Mouse (Mus musculus) large intestine, adult 2 months (tissue): ENCODE data around the gene Igll1. TPM values are rescaled to one million over a fixed set of nuclear protein-coding genes. Genes with fewer than 3 reads are reported as not detected.
A peak's percentile ranks its signal among the peaks of the same experiment; 100 is the strongest.

Source experiments
- DNase-seq: peaks from one replicate; pipeline ENCODE4 v3.0.0-alpha.2; 2012; ENCODE audit warnings: low read depth, low spot score
- WGBS: fragments of 180-500 bp; shearing (Covaris S2); methylation state at CpG from one replicate; pipeline ENCODE4 v1.1.7; 2018; 5-methylcytosine and 5-hydroxymethylcytosine counted together
- polyA plus RNA-seq: library from polyadenylated mRNA; depleted of rRNA; stranded (reverse); fragments of >200 nt; gene quantifications from 2 replicates; pipeline ENCODE4 v1.2.3, GENCODE M21; 2012; rRNA removed

Igll1 gene
- polyA plus RNA-seq, result not detected in 2 replicates

DNA sequence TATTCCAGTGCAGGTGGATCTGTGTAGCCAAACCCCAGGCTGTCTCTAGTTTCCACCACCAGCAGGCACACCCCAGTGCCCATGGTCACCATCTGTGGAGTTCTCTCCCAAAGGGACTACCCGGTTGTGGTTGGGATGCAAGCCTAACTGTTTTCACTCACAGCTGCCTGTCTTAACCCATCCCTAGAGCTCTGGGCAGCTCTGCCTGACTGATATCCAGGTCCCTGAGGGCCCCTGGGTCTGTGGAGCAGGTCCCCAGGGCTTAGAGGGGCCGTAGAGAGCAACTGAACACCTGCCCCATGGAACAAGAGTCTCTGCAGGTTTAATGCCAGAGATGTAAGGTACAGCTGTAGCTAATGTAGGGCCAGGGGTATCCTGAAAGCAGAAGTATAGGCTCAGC is at the start of gene Igll1:
TSS of gene Igll1 (minus strand) at position 8 of the 400 bp plus-strand sequence.
- DNase-seq, result no peak
- WGBS, result 68% methylated on average over 2 of the region's 2 CpGs

DNA sequence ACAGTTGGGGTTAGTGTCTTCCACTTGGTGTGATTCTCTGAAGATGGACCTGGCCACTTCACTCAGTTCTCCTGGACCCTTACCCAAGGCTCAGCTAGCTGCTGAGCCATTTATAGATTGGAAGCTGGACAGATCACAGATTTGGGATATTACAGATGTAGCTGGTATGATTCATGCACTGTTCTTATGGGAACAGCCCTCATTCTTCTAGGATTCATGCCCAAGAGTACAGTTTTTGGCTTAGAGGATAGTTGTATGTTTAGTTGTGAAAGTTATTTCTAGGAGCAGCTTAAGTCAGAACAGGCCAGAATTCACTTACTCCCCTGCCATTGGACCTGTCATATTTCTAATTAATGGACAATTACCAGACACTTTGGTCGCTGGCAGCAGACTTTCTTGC is 49.7 kb upstream of the Igll1 start:
- 87% methylated on average over 1 of the region's 1 CpGs for WGBS
- no peak for DNase-seq

DNA sequence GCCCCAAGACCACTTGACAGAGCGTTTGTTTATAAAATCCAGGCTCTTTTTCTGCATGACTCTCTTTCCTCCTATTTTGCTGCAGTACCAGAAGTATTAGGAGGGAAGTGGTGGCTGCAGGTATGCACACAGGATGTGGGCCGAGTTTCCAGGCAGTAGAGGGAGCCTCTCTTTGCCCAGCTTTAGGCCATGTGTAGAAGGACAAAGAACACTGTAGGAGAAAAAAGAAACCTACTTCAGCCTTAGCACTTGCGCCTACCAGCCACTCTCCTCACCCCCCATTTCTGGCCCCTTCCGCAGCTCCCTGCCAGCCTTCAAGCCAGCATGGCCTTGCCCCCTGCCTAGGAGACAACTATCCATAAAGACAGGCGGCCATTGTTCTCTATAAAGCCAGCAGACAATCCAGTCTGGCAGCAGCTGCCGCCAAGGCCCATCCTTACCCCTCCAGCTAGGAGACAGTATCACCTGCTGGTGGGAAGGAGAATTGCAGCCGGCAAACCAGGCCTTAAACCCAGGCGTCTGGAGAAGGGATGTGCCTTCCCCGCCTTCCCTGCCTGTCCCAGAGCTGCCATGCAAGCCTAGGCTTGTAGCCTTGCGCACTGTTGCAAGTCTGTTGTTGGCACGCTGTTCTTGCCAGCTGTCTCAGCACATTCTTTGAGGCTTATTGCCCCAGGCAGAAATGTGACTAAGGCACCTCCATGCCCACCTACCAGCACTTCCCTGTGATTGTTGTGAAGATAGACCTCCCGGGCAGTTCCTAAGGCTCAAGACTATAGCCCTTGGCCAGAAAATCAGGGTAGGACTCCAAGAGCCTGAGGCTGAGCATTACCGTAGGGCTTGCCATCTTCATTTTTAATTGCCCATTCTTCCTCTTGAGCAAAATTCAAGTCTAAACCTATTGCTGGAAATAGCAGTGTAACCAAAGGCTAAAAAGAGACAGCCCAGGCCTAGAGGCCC is 48.1 kb upstream of the Igll1 start:
- peak; percentile 43 for DNase-seq
- WGBS, result 46% methylated on average over 13 of the region's 13 CpGs

- 58% methylated on average over 6 of the region's 6 CpGs for WGBS
- no peak for DNase-seq
Measured at GRCm38 (mm10) chr16:16907799-16908198, 44.0 kb upstream of the Igll1 start.

DNA sequence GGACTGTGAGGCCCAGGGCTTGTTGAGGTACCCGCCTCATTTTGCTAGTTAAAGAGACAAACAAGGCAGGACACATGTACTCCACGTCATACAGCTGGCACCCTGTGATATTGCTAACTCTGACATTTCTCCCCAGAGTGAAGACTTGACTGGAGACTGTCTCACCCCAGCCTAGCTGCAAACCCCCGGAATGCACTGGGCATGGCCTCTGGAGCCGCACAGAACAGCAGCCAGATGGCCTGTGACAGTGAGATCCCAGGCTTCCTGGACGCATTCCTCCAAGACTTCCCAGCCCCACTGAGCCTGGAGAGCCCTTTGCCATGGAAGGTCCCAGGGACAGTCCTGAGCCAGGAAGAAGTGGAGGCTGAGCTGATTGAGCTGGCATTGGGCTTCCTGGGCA is 39.4 kb upstream of the Igll1 start:
- 81% methylated on average over 5 of the region's 5 CpGs for WGBS
- DNase-seq, result no peak

DNA sequence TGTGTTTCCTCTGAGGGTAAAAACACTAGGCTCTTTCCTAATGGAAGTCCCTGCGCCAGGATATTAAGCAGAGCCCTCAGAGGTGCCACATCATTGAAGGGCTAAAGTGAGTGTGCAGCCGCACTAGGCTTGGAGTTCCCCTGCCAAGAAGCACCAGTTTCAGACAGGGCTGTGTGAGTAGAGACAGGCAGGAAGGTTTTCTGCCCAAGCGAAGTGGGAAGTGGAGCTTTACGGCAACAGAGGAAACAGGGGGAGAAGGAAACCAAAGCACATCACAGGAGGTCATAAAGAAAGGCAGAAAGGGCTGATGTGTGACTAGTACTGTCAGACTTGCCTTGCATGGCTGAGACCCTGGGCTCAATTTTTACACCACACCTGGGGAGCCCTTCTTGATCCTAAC is 38.5 kb upstream of the Igll1 start:
- DNase-seq, result no peak

GRCm38 (mm10) chr16:16897056-16897584 is 33.3 kb upstream of the Igll1 start:
- no peak for DNase-seq
- WGBS, result 28% methylated on average over 10 of the region's 10 CpGs

More for the DNA sequence above, 38.5 kb upstream of the Igll1 start:
- WGBS, result 79% methylated on average over 4 of the region's 4 CpGs

GRCm38 (mm10) chr16:16896382-16897055 is 32.7 kb upstream of the Igll1 start, which contains the start of gene Ppm1f:
Gene Ppm1f (plus strand): TSS chr16:16896469.
- peak; percentile 75 for DNase-seq
- WGBS, result under 1% methylated on average over 29 of the region's 29 CpGs

DNA sequence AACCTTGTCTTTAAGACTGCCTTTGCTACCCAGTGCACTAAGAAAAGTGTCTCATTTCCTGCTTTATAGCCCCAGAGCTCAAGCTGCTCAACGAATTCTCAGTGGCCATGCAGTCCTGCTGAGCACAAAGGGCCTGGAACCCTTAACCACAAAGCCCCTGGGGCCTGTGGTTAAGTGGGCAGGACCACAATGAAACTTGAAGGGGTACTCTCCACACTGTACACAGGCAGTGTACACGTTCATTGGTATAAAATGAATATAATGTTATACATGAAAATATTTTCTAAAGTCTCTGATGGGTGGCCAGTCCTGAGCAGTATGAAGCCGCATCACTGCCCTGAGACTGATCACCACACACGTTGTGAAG is 32.2 kb upstream of the Igll1 start:
- 19% methylated on average over 4 of the region's 4 CpGs for WGBS
- DNase-seq, result no peak

- DNase-seq, result no peak
- WGBS, result 92% methylated on average over 7 of the region's 7 CpGs
Measured at GRCm38 (mm10) chr16:16892366-16892765, 28.6 kb upstream of the Igll1 start.

DNA sequence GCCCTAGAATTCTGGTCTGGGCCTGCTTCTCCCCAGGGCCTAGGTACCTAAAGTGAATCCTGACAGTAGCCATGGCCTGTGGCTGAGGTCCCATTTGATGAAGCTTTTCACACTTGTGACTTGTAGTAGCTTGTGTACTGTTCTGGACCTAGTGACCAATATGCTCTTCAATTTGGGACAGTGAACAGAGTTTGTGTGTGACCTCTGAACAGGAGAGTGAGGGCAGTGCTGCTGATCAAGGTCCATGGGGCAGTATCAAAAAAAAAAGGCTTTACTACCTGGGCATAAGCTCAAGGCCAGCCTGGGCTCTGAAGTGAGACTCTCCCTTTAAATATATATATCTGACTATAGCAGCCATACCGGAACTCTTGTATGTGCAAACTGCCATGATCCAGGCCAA is 24.6 kb upstream of the Igll1 start:
- no peak for DNase-seq
- WGBS, result 80% methylated on average over 1 of the region's 1 CpGs

DNA sequence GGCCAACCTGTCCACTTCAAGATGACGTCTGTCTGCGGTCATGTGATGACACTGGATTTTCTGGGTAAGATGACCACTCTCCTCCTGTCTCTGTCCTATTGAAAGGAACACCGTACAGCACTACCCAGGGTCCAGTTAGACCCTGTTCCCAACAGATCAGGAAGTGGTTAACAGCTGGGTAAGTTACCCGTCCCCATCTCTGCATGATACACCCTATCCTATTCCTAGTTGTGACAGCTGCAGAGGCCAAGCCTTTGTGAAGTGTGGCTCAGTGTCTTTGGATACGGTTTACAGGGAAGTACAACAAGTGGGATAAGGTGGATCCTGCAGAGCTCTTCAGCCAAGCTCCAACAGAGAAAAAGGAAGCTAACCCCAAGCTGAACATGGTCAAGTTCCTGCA is 15.2 kb upstream of the Igll1 start:
- DNase-seq, result no peak
- 89% methylated on average over 5 of the region's 5 CpGs for WGBS

- WGBS, result under 1% methylated on average over 49 of the region's 49 CpGs
- peak; percentile 64 for DNase-seq
Measured at GRCm38 (mm10) chr16:16870617-16871331, 7.0 kb upstream of the Igll1 start, which contains the start of the genes Top3b and Vpreb1. Gene Top3b (plus strand): TSS chr16:16870736. Gene Vpreb1 (minus strand): TSS chr16:16870843.

GRCm38 (mm10) chr16:16870241-16870616 is 6.4 kb upstream of the Igll1 start:
- WGBS, result 30% methylated on average over 7 of the region's 7 CpGs
- DNase-seq, result no peak

DNA sequence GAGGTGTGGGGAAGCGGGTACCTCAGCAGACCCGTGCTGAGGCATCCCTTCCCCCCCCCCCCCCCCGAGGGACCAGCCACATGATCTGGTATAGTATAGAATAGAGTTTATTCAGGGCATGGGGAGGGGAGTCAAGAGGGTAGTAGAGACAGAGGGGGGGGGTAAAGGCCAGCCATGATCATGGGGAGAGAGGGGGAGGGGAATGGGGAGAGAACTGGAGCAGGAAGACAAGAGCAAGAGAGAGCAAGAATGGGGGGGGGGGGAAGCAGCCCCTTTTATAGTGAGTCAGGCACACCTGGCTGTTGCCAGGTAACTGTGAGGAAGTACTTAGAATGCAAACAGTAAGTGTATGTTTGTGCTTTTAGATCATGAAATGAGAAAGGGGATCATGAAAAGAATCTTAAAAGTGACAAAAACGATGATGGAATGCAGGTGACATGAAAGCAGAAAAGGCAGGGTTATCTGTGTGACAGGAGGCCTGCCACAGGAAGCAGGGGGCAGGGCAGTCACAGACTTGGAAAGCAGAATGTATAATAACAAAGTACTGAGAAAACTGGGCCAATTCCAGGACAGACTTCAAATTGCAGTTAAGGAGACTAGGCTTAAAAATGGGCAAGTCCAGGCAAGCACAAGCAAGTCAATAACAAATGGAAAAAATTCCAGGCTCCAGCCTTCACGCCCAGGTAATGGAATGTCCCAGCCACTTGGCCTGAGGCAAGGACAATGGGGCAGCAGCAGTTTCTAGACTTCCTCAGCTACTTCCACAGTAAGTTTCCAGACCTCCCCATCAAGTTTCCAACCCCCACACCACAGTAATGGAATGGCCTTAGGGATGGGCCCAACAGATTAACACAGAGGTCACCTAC is 2.1 kb upstream of the Igll1 start:
- 42% methylated on average over 5 of the region's 5 CpGs for WGBS
- DNase-seq, result no peak

DNA sequence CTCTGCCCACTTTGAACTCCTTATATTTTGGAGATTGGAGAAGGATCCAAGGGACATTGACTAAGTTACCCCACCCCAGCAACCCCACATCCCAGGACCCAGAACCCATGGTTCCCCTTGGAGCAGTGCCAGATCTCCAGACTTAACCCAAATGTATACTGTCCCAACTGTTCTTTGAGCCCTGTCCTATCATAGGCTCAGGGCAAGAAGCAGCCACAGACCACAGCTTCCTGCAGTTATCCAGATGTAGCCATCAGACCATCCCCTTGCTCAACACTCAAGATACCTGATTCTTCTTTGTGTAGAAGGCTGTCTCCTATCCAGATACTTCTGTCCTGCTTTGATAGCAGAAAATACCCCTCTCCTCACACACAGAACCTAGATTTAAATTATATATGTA is 1.4 kb upstream of the Igll1 start:
- DNase-seq, result no peak

- no peak for DNase-seq
- 71% methylated on average over 3 of the region's 3 CpGs for WGBS
Measured at GRCm38 (mm10) chr16:16862288-16862687, 1.5 kb downstream of the Igll1 start.

DNA sequence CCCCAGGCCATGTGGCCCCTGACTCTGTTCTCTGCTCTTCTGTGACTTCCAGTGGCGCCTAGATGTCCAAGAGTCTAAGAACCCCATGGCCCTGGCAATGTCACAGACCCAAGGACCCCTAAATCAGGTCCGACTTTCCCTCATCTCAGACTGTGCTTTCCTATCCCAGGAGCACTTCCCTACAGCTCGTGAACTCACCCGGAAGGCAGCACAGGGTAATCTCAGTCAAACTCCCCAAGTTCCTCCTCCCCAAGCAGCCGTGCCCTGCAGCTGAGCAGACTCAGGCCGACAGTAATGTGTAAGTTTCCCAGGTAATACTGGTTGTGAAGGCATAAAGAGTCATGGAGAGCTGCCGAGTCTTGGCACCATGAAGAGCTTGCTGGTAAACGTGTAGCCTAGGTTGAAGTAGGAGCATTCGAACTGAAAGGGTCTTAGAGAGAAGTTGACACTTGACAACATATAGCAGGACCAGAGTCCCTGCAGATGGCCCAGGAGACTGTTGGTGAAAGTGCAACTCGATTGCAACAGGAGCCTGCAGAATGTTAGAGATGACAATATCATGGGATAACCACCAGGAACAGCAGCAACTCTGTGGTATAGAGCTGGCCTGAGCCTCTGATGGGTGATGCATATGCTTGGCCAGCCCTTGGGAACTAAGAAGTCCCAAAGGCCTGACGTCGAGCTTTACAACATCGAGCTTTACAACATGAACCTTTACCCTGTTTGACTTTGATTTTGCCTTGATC is 6.9 kb downstream of the Igll1 start:
- DNase-seq, result no peak
- 64% methylated on average over 13 of the region's 13 CpGs for WGBS
